Mouse (Mus musculus): ENCODE results near the gene Elp4. TPM values are rescaled to one million over a fixed set of nuclear protein-coding genes. Genes with fewer than 3 reads are reported as not detected.

The Elp4 gene
- total and polyA plus RNA-seq, 3 experiments = 5.4 to 32.7 (median 27.7) TPM

- DNase-seq (ENCODE audit: low spot score) (no peak), ATAC-seq (ENCODE audit: extremely low read depth, insufficient number of reproducible peaks, low FRiP score, poor library complexity, severe bottlenecking) (no peak)
- H3K9me3 ChIP-seq (replicated peaks) = no peaks in the 10 kb centered on the region
- H3K4me1 ChIP-seq (ENCODE audit: insufficient read depth, low read depth, low read length) = no peaks in the 10 kb centered on the region
- H3K36me3 ChIP-seq (replicated peaks) = peaks cover 19% of the 10 kb centered on the region
- H3K4me3 ChIP-seq (ENCODE audit: low read depth, low read length) = no peak overlapping the region
- no peaks in the 10 kb centered on the region for H3K27me3 ChIP-seq (ENCODE audit: insufficient read depth, low read length)
- TF ChIP-seq TAL1 (conservative IDR thresholded peaks at IDR 0.05; ENCODE audit: low read depth, low read length) (no peak), CTCF (IDR thresholded peaks at IDR 0.05; ENCODE audit: low read depth, low read length) (no peak), POLR2AphosphoS5 (IDR thresholded peaks at IDR 0.05; ENCODE audit: insufficient replicate concordance, low read depth, low read length) (no peak), GATA1 (IDR thresholded peaks at IDR 0.05; ENCODE audit: borderline replicate concordance, low read length) (no peak), GATA2 (IDR thresholded peaks at IDR 0.05; ENCODE audit: borderline replicate concordance, low read depth, low read length) (no peak)
These were observed 111.8 kb downstream of the Elp4 start for GRCm38 (mm10) chr2:105792339-105793120.

- TF ChIP-seq POLR2AphosphoS5 (IDR thresholded peaks at IDR 0.05; ENCODE audit: insufficient replicate concordance, low read depth, low read length) = no peak
- no peak for TF ChIP-seq GATA1 (IDR thresholded peaks at IDR 0.05; ENCODE audit: borderline replicate concordance, low read length)
- TF ChIP-seq CTCF (IDR thresholded peaks at IDR 0.05; ENCODE audit: low read depth, low read length) = no peak
- no peak for TF ChIP-seq TAL1 (conservative IDR thresholded peaks at IDR 0.05; ENCODE audit: low read depth, low read length)
- no peak for TF ChIP-seq GATA2 (IDR thresholded peaks at IDR 0.05; ENCODE audit: borderline replicate concordance, low read depth, low read length)
- no peaks in the 10 kb centered on the region for H3K4me1 ChIP-seq (ENCODE audit: insufficient read depth, low read depth, low read length)
- ATAC-seq (ENCODE audit: extremely low read depth, insufficient number of reproducible peaks, low FRiP score, poor library complexity, severe bottlenecking) (no peak), DNase-seq (ENCODE audit: low spot score) (no peak)
- H3K9me3 ChIP-seq (replicated peaks) = no peaks in the 10 kb centered on the region
- peaks cover 16% of the 10 kb centered on the region for H3K36me3 ChIP-seq (replicated peaks)
- no peaks in the 10 kb centered on the region for H3K27me3 ChIP-seq (ENCODE audit: insufficient read depth, low read length)
- no peak overlapping the region for H3K4me3 ChIP-seq (ENCODE audit: low read depth, low read length)
These were observed 114.4 kb downstream of the Elp4 start for GRCm38 (mm10) chr2:105789936-105790335.

GRCm38 (mm10) chr2:105787726-105788125 lies 116.6 kb downstream of the Elp4 start:
- ATAC-seq (ENCODE audit: extremely low read depth, insufficient number of reproducible peaks, low FRiP score, poor library complexity, severe bottlenecking) (no peak), DNase-seq (ENCODE audit: low spot score) (no peak)
- Histone ChIP-seq H3K9me3 (replicated peaks) (no peaks in the 10 kb centered on the region), H3K36me3 (replicated peaks) (peaks cover 11% of the 10 kb centered on the region), H3K4me1 (ENCODE audit: insufficient read depth, low read depth, low read length) (no peaks in the 10 kb centered on the region), H3K27me3 (ENCODE audit: insufficient read depth, low read length) (no peaks in the 10 kb centered on the region), H3K4me3 (ENCODE audit: low read depth, low read length) (no peak overlapping the region)
- TF ChIP-seq TAL1 (conservative IDR thresholded peaks at IDR 0.05; ENCODE audit: low read depth, low read length) (no peak), CTCF (IDR thresholded peaks at IDR 0.05; ENCODE audit: low read depth, low read length) (no peak), GATA2 (IDR thresholded peaks at IDR 0.05; ENCODE audit: borderline replicate concordance, low read depth, low read length) (no peak), GATA1 (IDR thresholded peaks at IDR 0.05; ENCODE audit: borderline replicate concordance, low read length) (no peak), POLR2AphosphoS5 (IDR thresholded peaks at IDR 0.05; ENCODE audit: insufficient replicate concordance, low read depth, low read length) (no peak)

GRCm38 (mm10) chr2:105786986-105787385 lies 117.4 kb downstream of the Elp4 start:
- TF ChIP-seq POLR2AphosphoS5 (IDR thresholded peaks at IDR 0.05; ENCODE audit: insufficient replicate concordance, low read depth, low read length) (no peak), CTCF (IDR thresholded peaks at IDR 0.05; ENCODE audit: low read depth, low read length) (no peak)
- ATAC-seq (ENCODE audit: extremely low read depth, insufficient number of reproducible peaks, low FRiP score, poor library complexity, severe bottlenecking) (no peak), DNase-seq (ENCODE audit: low spot score) (no peak)
- H3K4me1 ChIP-seq (ENCODE audit: insufficient read depth, low read depth, low read length) = no peaks in the 10 kb centered on the region
- H3K36me3 ChIP-seq (replicated peaks) = peaks cover 10% of the 10 kb centered on the region
- no peaks in the 10 kb centered on the region for H3K27me3 ChIP-seq (ENCODE audit: insufficient read depth, low read length)
- H3K4me3 ChIP-seq (ENCODE audit: low read depth, low read length) = no peak overlapping the region
- H3K9me3 ChIP-seq (replicated peaks) = no peaks in the 10 kb centered on the region

- Histone ChIP-seq H3K4me3 (ENCODE audit: low read depth, low read length) (no peak overlapping the region), H3K9me3 (replicated peaks) (no peaks in the 10 kb centered on the region), H3K36me3 (replicated peaks) (peaks cover 8% of the 10 kb centered on the region), H3K4me1 (ENCODE audit: insufficient read depth, low read depth, low read length) (no peaks in the 10 kb centered on the region), H3K27me3 (ENCODE audit: insufficient read depth, low read length) (no peaks in the 10 kb centered on the region)
- ATAC-seq (ENCODE audit: extremely low read depth, insufficient number of reproducible peaks, low FRiP score, poor library complexity, severe bottlenecking) = no peak
- DNase-seq (ENCODE audit: low spot score) = no peak
- TF ChIP-seq TAL1 (conservative IDR thresholded peaks at IDR 0.05; ENCODE audit: low read depth, low read length) (no peak), CTCF (IDR thresholded peaks at IDR 0.05; ENCODE audit: low read depth, low read length) (no peak), POLR2AphosphoS5 (IDR thresholded peaks at IDR 0.05; ENCODE audit: insufficient replicate concordance, low read depth, low read length) (no peak), GATA2 (IDR thresholded peaks at IDR 0.05; ENCODE audit: borderline replicate concordance, low read depth, low read length) (no peak)
These were observed 121.5 kb downstream of the Elp4 start for GRCm38 (mm10) chr2:105782885-105783284.

- H3K27me3 ChIP-seq (ENCODE audit: insufficient read depth, low read length) = no peaks in the 10 kb centered on the region
- no peak for ATAC-seq (ENCODE audit: extremely low read depth, insufficient number of reproducible peaks, low FRiP score, poor library complexity, severe bottlenecking)
- no peak overlapping the region for H3K4me3 ChIP-seq (ENCODE audit: low read depth, low read length)
- DNase-seq (ENCODE audit: low spot score) = no peak
- no peaks in the 10 kb centered on the region for H3K4me1 ChIP-seq (ENCODE audit: insufficient read depth, low read depth, low read length)
- peaks cover 8% of the 10 kb centered on the region for H3K36me3 ChIP-seq (replicated peaks)
- no peak for TF ChIP-seq POLR2AphosphoS5 (IDR thresholded peaks at IDR 0.05; ENCODE audit: insufficient replicate concordance, low read depth, low read length)
- no peak for TF ChIP-seq GATA2 (IDR thresholded peaks at IDR 0.05; ENCODE audit: borderline replicate concordance, low read depth, low read length)
- TF ChIP-seq TAL1 (conservative IDR thresholded peaks at IDR 0.05; ENCODE audit: low read depth, low read length) = no peak
- no peak for TF ChIP-seq GATA1 (IDR thresholded peaks at IDR 0.05; ENCODE audit: borderline replicate concordance, low read length)
- no peak for TF ChIP-seq CTCF (IDR thresholded peaks at IDR 0.05; ENCODE audit: low read depth, low read length)
- no peaks in the 10 kb centered on the region for H3K9me3 ChIP-seq (replicated peaks)
These were observed 123.6 kb downstream of the Elp4 start for GRCm38 (mm10) chr2:105780739-105781138.
